Mouse (Mus musculus): ENCODE data around the gene Traf1. TPM values are rescaled to one million over a fixed set of nuclear protein-coding genes. Genes with fewer than 3 reads are reported as not detected.

Traf1 gene
- polyA plus RNA-seq, 1 experiment: 9.2 TPM

DNA sequence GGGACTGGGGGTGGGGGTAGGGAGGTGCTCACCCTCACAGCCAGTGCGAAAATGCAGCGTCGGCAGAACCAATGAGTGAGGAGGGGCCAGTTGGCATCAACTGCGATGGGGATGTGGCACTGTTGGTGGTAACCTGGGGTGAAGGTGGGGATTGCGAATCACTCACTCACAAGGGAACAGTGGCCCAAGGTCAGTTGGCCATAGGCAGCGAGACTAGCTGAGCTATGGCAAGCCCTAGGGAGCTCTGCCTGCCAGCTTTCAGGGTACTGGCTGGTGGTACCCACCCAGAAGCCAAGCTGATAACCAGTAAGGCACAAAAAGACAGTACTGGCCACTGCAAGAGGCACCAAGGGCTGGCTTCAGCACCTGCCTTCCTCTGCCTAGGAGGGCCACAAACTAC is 55.1 kb downstream of the Traf1 start:
- WGBS: 87% methylated on average over 6 of the region's 6 CpGs
- DNase-seq (ENCODE audit: low read depth, low spot score): no peak

DNA sequence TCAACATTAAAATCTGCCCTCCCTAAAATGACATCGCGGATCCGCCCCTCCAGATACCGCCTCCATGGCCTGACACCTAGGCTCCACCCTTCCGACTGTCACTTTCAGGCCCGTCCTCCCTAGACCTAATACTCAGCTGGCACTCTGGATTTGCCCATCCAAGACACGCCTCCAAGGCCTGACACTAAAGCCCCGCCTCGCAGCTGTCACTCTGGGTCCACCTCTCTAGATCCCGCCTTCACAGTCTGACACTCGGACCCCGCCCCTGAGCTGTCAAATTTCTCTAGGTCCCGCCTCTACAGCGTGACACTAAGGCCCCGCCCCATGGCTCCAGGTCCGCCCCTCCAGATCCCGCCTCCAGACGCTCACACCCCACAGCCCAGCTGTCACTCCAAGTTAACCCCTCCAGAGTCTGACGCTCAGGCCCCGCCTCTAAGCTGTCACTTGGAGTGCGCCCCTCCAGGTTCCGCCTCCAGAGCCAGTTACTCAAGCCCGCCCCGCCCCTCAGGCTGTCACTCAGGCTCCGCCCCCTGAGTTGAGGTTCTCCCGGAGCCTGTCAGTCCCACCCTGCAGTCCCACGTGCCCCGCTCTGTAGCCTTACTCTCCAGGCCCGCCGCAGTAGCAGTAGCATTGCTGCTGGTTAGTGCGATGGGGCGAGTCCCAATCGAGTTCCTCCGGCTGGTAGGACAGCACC is 56.6 kb downstream of the Traf1 start:
- DNase-seq (ENCODE audit: low read depth, low spot score): peak; percentile 98
- 1% methylated on average over 34 of the region's 34 CpGs for WGBS

DNA sequence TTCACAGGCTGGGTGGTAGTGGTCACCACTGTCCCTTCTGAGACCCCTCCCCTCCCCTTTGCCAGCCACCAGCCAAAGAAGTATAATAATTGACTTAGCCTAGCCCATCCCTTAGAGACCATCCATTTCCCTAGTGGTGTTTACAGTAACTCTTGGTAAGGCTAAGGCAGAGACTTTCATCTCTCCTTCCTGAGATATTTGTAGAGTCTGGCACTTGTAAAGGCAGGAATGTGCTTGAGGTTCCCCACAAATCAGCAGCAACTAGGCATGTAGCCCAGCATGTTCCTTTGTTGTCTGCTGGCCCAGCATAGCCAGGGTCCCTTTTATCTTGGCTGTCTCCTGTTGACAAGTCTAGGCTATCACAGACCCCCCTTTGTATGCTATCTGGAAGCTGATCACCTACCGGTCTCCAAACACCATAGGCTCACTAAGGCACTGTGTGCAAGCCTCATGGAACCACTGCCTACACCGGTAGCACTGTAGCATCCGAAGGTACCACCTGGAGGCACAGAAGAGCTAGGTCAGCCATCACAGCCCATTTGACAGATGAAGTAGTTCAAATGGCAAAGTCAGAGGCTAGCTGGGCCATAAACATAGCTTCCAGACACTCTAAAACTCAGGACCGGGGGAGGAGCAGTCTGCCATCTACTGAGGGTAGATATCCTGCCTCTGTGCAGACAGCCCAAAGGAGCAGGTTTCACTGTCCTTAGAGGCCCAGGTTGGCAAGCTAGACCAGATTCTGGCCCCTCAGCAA is 57.7 kb downstream of the Traf1 start:
- no peak for DNase-seq (ENCODE audit: low read depth, low spot score)
- WGBS: 75% methylated on average over 4 of the region's 4 CpGs

DNA sequence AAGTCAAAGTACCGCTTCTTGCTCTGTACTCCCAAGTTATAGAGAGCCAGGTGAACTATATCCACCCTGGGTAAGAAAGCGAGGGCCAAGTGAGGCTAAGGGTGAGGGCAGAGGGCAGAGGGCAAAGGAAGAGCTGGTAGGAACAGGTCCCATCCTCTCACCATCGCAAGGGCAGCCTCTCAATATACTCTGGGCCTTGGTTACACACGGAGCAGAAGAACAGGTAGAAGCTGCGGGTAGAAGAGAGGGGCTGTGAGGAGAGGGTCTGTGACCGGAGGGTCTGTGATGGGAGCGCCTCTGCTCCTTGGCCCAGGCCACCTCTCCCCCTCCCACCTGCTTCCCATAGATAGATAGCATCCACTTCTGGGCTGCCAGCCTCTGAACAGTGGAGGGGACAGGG is 58.4 kb downstream of the Traf1 start:
- DNase-seq (ENCODE audit: low read depth, low spot score): no peak
- 77% methylated on average over 7 of the region's 7 CpGs for WGBS

DNA sequence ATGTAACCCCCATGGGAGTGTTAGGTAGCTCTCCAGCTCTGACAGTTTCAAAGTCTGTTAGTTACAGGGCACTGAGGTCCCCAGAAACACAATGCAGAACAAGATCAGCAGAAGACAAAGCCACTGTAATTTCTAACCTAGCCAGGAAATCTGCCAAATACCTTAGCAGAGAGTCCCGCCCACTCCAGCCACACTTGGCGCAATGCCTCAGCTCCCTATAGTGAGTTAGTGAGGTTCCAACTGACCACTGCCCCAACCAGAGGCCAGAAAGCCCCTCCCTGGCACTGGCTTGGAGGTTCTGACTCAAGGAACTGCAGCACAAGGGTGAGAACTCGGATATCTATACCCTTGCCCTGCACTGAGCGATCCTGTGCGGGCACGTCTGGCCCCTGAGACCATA is 58.8 kb downstream of the Traf1 start:
- WGBS: 46% methylated on average over 6 of the region's 6 CpGs
- DNase-seq (ENCODE audit: low read depth, low spot score): no peak

DNA sequence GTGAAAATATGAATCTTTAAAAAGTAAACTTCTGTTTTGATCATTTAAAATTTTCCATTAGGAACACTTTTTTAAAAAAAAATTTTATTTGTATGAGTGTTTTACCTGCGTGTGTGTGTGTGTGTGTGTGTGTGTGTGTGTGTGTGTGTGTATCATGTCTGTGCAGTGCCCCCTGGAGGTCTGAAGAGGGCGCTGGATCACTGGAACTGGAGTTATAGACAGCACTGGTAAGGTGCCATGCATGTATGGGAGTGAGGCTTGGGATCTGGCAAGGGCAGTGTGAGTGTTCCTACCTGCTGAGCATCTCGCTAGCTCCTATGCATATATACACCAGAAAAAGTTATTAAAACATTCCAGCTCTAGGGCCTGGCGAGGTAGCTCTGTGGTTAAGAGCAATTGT is 59.8 kb downstream of the Traf1 start:
- DNase-seq (ENCODE audit: low read depth, low spot score): no peak
- 83% methylated on average over 4 of the region's 4 CpGs for whole genome bisulfite sequencing

DNA sequence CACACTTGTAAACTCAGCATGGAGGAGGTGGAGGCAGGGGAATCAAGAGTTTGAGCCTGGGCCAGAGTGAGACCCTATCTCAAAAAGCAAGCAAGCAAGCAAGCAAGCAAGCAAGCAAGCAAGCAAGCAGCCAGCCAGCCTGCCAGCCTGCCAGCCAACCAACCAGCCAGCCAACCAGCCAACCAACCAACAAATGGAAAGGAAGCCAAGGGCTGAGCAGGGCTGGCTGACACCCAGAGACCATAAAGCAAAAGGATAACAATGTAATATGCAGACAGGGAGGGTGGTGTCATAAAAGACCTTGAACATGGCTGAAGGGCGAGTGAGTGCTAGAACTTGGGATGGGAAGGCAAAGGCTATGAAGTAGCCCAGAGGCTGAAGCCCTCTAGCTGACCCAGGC is 61.2 kb downstream of the Traf1 start:
- DNase-seq (ENCODE audit: low read depth, low spot score): peak; percentile 78
- 24% methylated on average over 1 of the region's 1 CpGs for WGBS

DNA sequence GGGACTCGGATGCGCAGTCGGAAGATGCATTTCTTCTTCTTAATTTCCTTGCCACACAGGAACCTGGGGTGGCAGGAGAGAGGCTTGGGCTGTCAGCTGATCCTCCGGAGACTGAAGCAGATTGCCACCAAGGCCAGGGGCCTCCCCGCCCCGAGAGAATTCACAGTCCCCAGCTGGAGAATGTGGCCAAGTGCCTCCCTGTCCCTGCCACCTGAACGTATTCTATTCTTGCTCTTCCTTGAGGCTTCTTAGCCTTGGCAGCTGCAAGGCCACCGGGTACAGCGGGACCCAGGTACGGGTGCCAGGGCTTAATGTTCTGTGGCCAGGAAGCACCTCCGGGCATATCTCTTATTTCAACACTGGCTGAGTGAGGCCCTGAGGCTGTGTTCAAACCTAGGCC is 61.9 kb downstream of the Traf1 start:
- 78% methylated on average over 11 of the region's 11 CpGs for WGBS
- DNase-seq (ENCODE audit: low read depth, low spot score): no peak

DNA sequence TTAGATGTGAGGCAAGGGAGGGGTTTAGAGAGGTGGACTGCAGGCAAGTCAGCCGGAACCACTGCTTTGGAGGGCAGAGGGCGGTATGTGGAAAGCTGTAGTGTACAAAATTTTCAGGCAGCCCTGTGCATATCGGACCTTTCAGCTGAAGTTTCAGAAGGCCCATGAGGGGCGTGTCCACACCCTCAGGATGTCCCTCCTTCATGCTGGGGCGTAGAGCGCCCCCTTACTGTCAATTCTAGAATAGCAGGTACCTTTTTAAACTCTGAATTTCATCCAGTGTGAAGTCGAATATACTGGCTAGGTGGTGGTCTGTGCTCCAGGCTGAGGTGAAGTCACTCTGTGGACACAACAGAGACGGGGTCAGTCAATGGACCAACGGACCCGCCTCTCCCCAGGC is 63.8 kb downstream of the Traf1 start:
- WGBS: 33% methylated on average over 10 of the region's 10 CpGs
- DNase-seq (ENCODE audit: low read depth, low spot score): no peak

DNA sequence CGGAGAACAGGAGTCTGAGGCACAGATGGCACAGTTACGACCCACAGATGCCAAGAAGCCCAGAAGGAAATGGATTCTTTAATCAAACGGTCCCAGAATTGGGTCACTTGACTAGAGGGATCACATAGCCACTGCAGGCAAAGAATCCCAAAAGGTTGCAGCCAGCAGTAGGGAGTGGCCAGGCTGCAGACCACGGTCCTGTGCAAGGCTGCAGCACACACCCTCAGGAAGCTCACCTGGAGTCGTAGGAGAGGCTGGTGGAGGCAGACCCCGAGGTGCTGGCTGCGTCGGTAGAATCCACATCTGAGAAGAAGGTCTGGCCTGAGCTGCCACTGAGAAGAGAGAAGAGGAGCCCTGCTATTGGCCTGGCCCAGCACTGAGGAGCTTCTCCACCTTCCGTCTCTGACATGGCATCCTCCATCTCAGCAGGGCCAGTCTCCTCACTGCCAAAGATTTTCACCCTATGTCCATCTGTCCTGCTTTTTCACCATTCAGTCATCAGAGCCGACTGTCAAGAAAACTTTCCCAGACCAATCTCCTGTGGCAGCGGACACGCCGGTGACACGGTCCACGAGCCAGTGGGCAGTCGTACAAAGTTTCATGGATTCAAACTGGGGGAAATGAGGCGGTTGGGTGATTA is 64.6 kb downstream of the Traf1 start:
- no peak for DNase-seq (ENCODE audit: low read depth, low spot score)
- 81% methylated on average over 17 of the region's 17 CpGs for WGBS

DNA sequence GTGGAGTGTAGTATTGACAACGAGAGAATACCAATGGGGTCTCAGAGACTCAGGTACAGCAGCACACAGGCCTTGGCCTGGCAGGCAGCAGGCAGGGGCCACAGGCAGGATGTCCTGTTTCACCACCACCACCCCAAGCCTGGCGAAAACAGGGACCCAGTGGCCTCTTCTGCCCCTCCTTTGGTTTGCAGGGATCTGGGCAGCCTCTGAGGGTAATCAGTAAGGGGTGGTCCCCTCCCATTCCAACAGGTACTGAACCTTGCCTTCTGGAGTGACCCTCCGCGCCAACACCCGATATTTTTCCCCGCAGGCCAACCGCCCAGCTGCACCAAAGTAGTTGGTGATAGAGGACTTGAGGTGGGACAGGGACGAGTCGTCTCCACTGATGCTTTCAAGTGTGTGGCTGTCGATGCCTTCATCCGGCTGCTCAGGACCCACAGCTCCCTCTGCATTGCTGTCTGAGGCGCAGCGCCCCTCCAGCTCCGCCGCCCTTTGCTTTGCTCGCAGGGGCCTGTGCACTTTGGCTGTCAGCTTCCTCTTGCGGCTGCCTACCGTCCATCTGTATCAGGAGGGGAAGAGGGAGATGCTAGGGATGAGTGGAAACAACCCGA is 66.0 kb downstream of the Traf1 start:
- DNase-seq (ENCODE audit: low read depth, low spot score): no peak
- 88% methylated on average over 19 of the region's 19 CpGs for WGBS

DNA sequence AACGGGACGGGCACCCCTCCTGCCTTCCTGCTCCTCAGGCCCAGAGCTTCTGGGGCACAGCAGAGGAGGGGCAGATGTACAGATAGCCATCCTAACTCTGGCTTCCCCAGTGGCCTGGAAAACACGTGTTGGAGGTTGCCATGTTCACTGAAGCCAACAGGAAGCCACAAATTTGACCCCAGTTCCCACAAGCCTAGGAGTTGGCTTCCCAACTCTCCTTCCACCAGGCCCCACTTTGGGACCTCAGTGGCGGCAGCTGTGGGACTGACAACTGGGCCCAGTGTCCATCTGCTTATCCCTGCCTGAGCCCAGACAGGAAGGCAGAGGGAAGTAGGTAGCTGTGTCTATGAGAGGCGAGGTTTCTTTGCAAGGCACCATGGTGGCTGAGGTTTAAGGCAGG is 67.6 kb downstream of the Traf1 start:
- 75% methylated on average over 5 of the region's 5 CpGs for WGBS
- no peak for DNase-seq (ENCODE audit: low read depth, low spot score)

Other genes starting within 250 kb of the Traf1 start
- 13.4 and 13.7 TPM in 2 replicates for gene Gapvd1, start 206.5 kb downstream of the Traf1 start, polyA plus RNA-seq (2012; rRNA removed)
- 446 and 623 TPM in 2 replicates for gene Hspa5, start 189.8 kb downstream of the Traf1 start, polyA plus RNA-seq (2012; rRNA removed)
- gene Rabepk, start 161.9 kb downstream of the Traf1 start, polyA plus RNA-seq (2012; rRNA removed): 28.5 and 30.1 TPM in 2 replicates
- 25.0 and 28.8 TPM in 2 replicates for gene Fbxw2, start 135.5 kb downstream of the Traf1 start, polyA plus RNA-seq (2012; rRNA removed)
- not detected in 2 replicates for gene Gm34653, start 128.8 kb downstream of the Traf1 start, polyA plus RNA-seq (2012; rRNA removed)
- 16.9 and 38.1 TPM in 2 replicates for gene Cutal, start 87.4 kb downstream of the Traf1 start, polyA plus RNA-seq (2012; rRNA removed)
- 11.2 and 13.2 TPM in 2 replicates for gene Psmd5, start 86.8 kb downstream of the Traf1 start, polyA plus RNA-seq (2012; rRNA removed)
- gene Phf19, start 47.7 kb downstream of the Traf1 start, polyA plus RNA-seq (2012; rRNA removed): 2.8 and 3.1 TPM in 2 replicates
- 0.01 TPM in 2 replicates for gene Hc, start 99.7 kb upstream of the Traf1 start, polyA plus RNA-seq (2012; rRNA removed)
- 0.22 and 0.26 TPM in 2 replicates for gene AI182371, start 139.8 kb upstream of the Traf1 start, polyA plus RNA-seq (2012; rRNA removed)
- 11.1 and 12.3 TPM in 2 replicates for gene Cntrl, start 147.7 kb upstream of the Traf1 start, polyA plus RNA-seq (2012; rRNA removed)
- 41.9 and 70.1 TPM in 2 replicates for gene Rab14, start 239.3 kb upstream of the Traf1 start, polyA plus RNA-seq (2012; rRNA removed)

Measured in large intestine, adult 2 months (tissue).